Mouse (Mus musculus) forebrain, embryonic 11.5 days (tissue): ENCODE measurements around the gene Derl3. TPM values are rescaled to one million over a fixed set of nuclear protein-coding genes. Genes with fewer than 3 reads are reported as not detected.

Experiments used
- ATAC-seq: fragments of 200-750 bp; cut with Nextera tagmentation; replicated peaks from 2 replicates; pipeline ENCODE4 v1.8.0; 2017; ENCODE audit warnings: moderate TSS enrichment; ENCODE audit not compliant: low FRiP score
- DNase-seq: peaks from one replicate; pipeline ENCODE4 v3.0.0-alpha.2; 2017; ENCODE audit warnings: low spot score
- H3K27ac ChIP-seq: fragments of 300-500 bp; sonication (generic); 2 replicates; pipeline ENCODE4 v1.5.1; 2014; ENCODE audit warnings: low read depth, low read length
- H3K27me3 ChIP-seq: fragments of 300-500 bp; sonication (generic); 2 replicates; pipeline ENCODE4 v1.6.1; 2014; ENCODE audit warnings: mild to moderate bottlenecking, low read length, mixed read lengths; ENCODE audit not compliant: control insufficient read depth, insufficient read depth
- H3K36me3 ChIP-seq: fragments of 300-500 bp; sonication (generic); 2 replicates; pipeline ENCODE4 v1.6.1; 2014; ENCODE audit warnings: mild to moderate bottlenecking, low read length, moderate library complexity, mixed read lengths; ENCODE audit not compliant: control insufficient read depth, insufficient read depth
- H3K4me1 ChIP-seq: fragments of 300-500 bp; sonication (generic); replicated peaks from 2 replicates; pipeline ENCODE4 v1.6.1; 2014; ENCODE audit warnings: low read length, mixed read lengths; ENCODE audit not compliant: control insufficient read depth, insufficient read depth
- H3K4me2 ChIP-seq: fragments of 300-500 bp; sonication (generic); 2 replicates; pipeline ENCODE4 v1.6.1; 2014; ENCODE audit warnings: low read depth, mild to moderate bottlenecking, low read length, moderate library complexity, mixed read lengths; ENCODE audit not compliant: severe bottlenecking
- H3K4me3 ChIP-seq: fragments of 300-500 bp; sonication (generic); 2 replicates; pipeline ENCODE4 v1.5.1; 2014; ENCODE audit warnings: low read depth, low read length
- H3K9ac ChIP-seq: fragments of 300-500 bp; sonication (generic); 2 replicates; pipeline ENCODE4 v1.6.1; 2014; ENCODE audit warnings: low read length
- H3K9me3 ChIP-seq: fragments of 300-500 bp; sonication (generic); 2 replicates; pipeline ENCODE4 v1.6.1; 2016; ENCODE audit warnings: low read length, mixed read lengths; ENCODE audit not compliant: control insufficient read depth
- WGBS: fragments of 180-500 bp; shearing (Covaris S2); extraction: QIAGEN DNeasy Blood & Tissue Kit; methylation state at CpG from one replicate; pipeline ENCODE4 v1.1.7; 2014; 5-methylcytosine and 5-hydroxymethylcytosine counted together
- polyA plus RNA-seq: library from polyadenylated mRNA; unstranded; fragments of >200 nt; fragmentation: Nextera tagmentation; extraction: Ambion mirVana; gene quantifications from 2 replicates; pipeline ENCODE4 v1.2.1, GENCODE M21; 2014

Gene Derl3
- polyA plus RNA-seq, 1 experiment from 2014 or later, result 3.4 TPM

- DNase-seq (no peak), ATAC-seq (no peak)
- no peak overlapping the region; the same call in 1 of the 2 replicates for H3K9ac ChIP-seq
- H3K27ac ChIP-seq, result no peak overlapping the region
- H3K27me3 ChIP-seq, result peaks cover 23% of the 10 kb centered on the region
- no peaks in the 10 kb centered on the region for H3K9me3 ChIP-seq
- H3K36me3 ChIP-seq, result no peaks in the 10 kb centered on the region
- H3K4me2 ChIP-seq, result no peak overlapping the region
- H3K4me3 ChIP-seq, result no peak overlapping the region
- peaks cover 11% of the 10 kb centered on the region for H3K4me1 ChIP-seq
- whole genome bisulfite sequencing, result 25% methylated on average over 7 of the region's 7 CpGs
Observed at GRCm38 (mm10) chr10:75931311-75931710, 38.1 kb downstream of the Derl3 start.

DNA sequence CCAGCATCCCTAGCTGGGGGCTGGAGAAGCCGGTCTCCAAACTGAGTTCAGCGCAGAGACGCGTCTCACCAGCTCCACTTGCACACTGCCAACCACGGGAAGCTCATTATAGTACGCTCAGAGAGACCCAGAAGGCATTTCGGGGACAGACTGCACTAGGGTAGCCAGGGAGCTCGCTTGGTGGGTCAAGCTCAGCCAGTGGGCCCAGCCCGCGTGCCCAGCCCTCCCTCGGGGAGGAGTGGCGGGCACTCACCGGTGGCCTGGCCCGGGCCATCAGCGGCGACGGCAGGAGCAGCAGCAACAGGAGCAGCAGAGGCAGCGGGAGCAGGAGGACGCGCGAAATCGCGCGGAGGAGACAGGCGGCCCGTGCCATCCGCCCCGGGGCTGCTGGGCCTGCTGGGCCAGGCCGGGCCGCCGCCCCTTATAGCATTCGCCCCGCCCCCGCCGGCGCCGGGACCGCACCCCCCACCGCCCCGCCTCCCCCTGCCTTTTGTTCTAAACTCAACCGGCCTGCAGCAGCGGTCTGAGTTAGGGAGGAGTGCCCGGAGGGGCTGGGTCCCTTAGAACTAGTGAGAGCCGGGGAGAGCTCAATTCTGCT is 39.0 kb downstream of the Derl3 start:
- WGBS, result under 1% methylated on average over 29 of the region's 44 CpGs
- no peak overlapping the region for H3K27ac ChIP-seq

DNA sequence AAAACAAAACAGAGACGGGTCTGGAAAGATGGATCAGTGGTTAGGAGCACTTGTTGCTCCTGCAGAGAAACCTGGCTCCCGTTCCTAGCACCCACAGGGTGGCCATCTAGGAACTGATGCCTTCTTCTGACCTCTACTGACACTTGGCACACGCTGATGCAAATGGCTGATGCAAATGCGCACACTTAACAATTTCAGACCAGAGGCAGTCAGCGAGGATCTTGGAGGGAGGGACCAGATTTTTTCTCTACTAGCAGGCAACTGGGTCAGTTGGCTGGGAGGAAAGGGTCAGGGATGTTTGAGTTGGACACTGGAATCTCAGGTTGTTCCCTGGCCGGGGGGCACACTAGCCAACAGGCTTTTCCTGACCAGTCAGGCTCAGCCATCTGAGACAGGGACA is 39.7 kb downstream of the Derl3 start, which contains the start of gene Chchd10:
Chchd10 (plus strand) TSS at position 240 of the 400 bp plus-strand sequence.
- Histone ChIP-seq H3K9ac (peak within 1 kb of the TSS; percentile 85), H3K27ac (no peak within 1 kb of the TSS), H3K9me3 (no peaks in the 10 kb centered on the region), H3K4me3 (peak within 1 kb of the TSS; percentile 47), H3K4me1 (peaks cover 11% of the 10 kb centered on the region), H3K4me2 (peak within 1 kb of the TSS; percentile 95), H3K27me3 (peaks cover 36% of the 10 kb centered on the region), H3K36me3 (no peaks in the 10 kb centered on the region)
- ATAC-seq, result no peak
- 29% methylated on average over 6 of the region's 6 CpGs for WGBS
- DNase-seq, result no peak

More for the DNA sequence above, 39.0 kb downstream of the Derl3 start:
- DNase-seq (peak; percentile 88), ATAC-seq (peak; percentile 76)
- peak overlapping the region; percentile 95 for H3K4me2 ChIP-seq
- peaks cover 11% of the 10 kb centered on the region for H3K4me1 ChIP-seq
- peak overlapping the region; percentile 47 for H3K4me3 ChIP-seq
- peak overlapping the region; percentile 85 for H3K9ac ChIP-seq
- H3K27me3 ChIP-seq, result peaks cover 32% of the 10 kb centered on the region
- H3K9me3 ChIP-seq, result no peaks in the 10 kb centered on the region
- H3K36me3 ChIP-seq, result no peaks in the 10 kb centered on the region

- DNase-seq (no peak), ATAC-seq (no peak)
- Histone ChIP-seq H3K9ac (no peak overlapping the region), H3K4me2 (peak overlapping the region; percentile 92; the same call in 1 of the 2 replicates), H3K36me3 (no peaks in the 10 kb centered on the region), H3K9me3 (no peaks in the 10 kb centered on the region), H3K27me3 (peaks cover 34% of the 10 kb centered on the region), H3K27ac (no peak overlapping the region), H3K4me3 (no peak overlapping the region), H3K4me1 (peaks cover 11% of the 10 kb centered on the region)
- whole genome bisulfite sequencing, result 62% methylated on average over 1 of the region's 1 CpGs
Observed at GRCm38 (mm10) chr10:75934991-75935390, 41.8 kb downstream of the Derl3 start.

GRCm38 (mm10) chr10:75935680-75936541 is 42.7 kb downstream of the Derl3 start, which contains the start of gene Mmp11:
Gene Mmp11, minus strand, starts transcription at chr10:75936496.
- Histone ChIP-seq H3K4me1 (peaks cover 11% of the 10 kb centered on the region), H3K9me3 (no peaks in the 10 kb centered on the region), H3K27ac (no peak within 1 kb of the TSS), H3K4me3 (peak within 1 kb of the TSS; percentile 53), H3K36me3 (no peaks in the 10 kb centered on the region), H3K4me2 (peak within 1 kb of the TSS; percentile 92), H3K27me3 (peaks cover 31% of the 10 kb centered on the region), H3K9ac (peak within 1 kb of the TSS; percentile 55; the same call in 1 of the 2 replicates)
- 2% methylated on average over 51 of the region's 51 CpGs for WGBS
- DNase-seq (peak; percentile 87), ATAC-seq (peak; percentile 67)

DNA sequence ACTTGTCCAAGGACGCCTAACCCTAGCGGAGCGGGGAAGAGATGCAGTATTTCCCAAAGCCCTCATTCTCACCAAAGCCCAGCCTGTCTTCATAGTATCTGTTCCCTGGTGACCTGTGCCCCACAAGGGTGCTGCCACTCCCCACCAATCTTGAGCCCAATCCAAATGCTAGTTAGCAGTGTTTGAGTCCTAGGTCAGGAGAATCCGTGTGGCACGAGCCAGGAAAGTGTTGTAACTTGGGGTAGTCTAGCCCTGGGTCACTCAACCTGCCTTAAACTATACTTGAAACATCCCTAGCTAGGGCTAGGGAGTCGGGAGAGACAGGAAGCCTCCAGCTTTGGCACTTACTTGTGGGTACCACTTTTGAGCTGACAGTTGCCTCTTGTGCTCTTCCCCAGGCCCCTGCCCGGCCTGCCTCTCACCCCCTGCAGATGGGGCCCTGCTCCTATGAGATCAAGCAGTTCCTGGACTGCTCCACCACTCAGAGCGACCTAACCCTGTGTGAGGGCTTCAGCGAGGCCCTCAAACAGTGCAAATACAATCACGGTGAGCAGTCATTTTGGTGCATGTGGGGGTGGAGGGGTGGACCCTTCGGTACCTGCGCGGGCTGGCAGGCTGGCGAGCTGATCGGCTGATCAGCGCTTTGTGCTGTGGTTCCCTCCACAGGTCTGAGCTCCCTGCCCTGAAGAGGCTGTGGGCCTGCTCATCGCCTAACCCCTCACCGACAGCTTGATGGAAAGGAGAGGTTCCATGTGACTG is 43.9 kb downstream of the Derl3 start:
- Histone ChIP-seq H3K4me3 (no peak overlapping the region), H3K9ac (no peak overlapping the region), H3K9me3 (no peaks in the 10 kb centered on the region), H3K36me3 (no peaks in the 10 kb centered on the region), H3K4me2 (no peak overlapping the region), H3K4me1 (peaks cover 7% of the 10 kb centered on the region), H3K27me3 (peaks cover 22% of the 10 kb centered on the region), H3K27ac (no peak overlapping the region)
- DNase-seq (no peak), ATAC-seq (no peak)
- WGBS, result 29% methylated on average over 18 of the region's 18 CpGs

- no peaks in the 10 kb centered on the region for H3K36me3 ChIP-seq
- H3K9me3 ChIP-seq, result no peaks in the 10 kb centered on the region
- H3K4me2 ChIP-seq, result no peak overlapping the region
- H3K27ac ChIP-seq, result no peak overlapping the region
- 49% methylated on average over 10 of the region's 10 CpGs for WGBS
- no peak overlapping the region for H3K4me3 ChIP-seq
- peaks cover 22% of the 10 kb centered on the region for H3K27me3 ChIP-seq
- no peak overlapping the region for H3K9ac ChIP-seq
- ATAC-seq (no peak), DNase-seq (no peak)
- H3K4me1 ChIP-seq, result peaks cover 2% of the 10 kb centered on the region
Observed at GRCm38 (mm10) chr10:75937851-75938643, 44.8 kb downstream of the Derl3 start.
